Mouse (Mus musculus): ENCODE results near the gene Bach2. TPM values are rescaled to one million over a fixed set of nuclear protein-coding genes. Genes with fewer than 3 reads are reported as not detected.

Bach2 gene
- total RNA-seq, 2 experiments from 2014 or later = 0.99 to 3.6 TPM

- no peak for ATAC-seq (ENCODE audit: poor library complexity, severe bottlenecking)
These were observed 179.3 kb downstream of the Bach2 start for GRCm38 (mm10) chr4:32417939-32418338.

- ATAC-seq (ENCODE audit: poor library complexity, severe bottlenecking) = no peak
These were observed 183.0 kb downstream of the Bach2 start for GRCm38 (mm10) chr4:32421570-32421969.

GRCm38 (mm10) chr4:32422427-32422826, 183.8 kb downstream of the Bach2 start:
- ATAC-seq (ENCODE audit: poor library complexity, severe bottlenecking) = no peak

DNA sequence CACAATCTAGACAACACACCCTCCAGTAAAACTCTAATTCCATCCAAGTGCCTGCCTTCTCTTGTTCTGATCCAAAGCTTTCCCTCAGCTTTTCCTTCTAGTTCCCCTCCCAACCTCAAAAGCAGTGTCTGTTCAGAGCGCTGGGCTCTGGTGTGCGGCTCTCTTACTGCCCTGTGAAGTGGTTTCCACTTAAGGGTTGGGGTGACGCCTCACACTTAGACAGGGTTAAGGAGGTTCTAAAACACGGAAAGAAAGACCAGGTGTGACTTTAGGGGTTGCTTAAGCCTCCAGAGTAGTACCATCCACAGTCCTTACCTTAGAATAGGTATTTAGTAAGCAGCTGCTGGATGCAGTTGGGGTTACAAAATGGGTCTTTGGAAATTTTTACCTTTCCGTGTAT, 185.1 kb downstream of the Bach2 start:
- no peak for ATAC-seq (ENCODE audit: poor library complexity, severe bottlenecking)

GRCm38 (mm10) chr4:32424434-32424833, 185.8 kb downstream of the Bach2 start:
- no peak for ATAC-seq (ENCODE audit: poor library complexity, severe bottlenecking)

DNA sequence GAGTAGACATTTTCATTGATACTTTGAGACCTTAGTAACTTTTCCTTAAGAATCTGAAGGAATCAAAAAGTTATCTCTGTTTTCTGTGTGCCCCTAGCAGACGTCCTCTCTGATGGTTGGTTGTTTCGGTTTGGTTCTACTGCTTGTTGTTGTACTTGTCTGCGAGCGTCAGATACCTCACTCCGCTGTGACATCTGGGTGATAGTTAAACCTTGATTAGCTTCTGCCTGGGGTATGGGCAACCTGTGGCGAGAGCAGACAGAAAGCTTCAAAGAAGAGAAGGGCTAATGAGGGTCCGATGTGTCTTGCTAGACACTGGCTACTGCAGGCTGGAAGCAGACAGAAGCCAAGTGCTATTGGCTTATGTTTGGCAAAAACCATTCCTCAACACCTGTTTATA, 186.5 kb downstream of the Bach2 start:
- no peak for ATAC-seq (ENCODE audit: poor library complexity, severe bottlenecking)

DNA sequence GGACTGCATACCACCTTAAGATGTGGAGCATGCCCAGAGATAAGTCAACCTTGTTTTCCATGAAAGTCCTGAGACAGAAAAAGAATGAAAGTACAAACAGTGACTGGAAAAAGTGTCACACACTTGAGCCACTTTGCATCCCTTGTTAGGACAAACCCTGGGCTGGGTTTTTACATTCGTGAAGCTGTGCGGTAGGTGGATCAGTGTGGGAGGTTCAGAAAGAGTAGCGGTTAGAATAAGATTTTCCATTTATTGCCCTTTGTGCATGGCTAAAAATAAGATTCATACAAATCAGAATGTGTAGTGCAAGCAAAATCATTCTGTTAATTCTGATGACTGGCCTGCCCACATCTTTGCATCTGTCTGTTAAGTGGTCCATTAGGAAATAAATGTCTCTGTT, 187.0 kb downstream of the Bach2 start:
- ATAC-seq (ENCODE audit: poor library complexity, severe bottlenecking) = no peak

DNA sequence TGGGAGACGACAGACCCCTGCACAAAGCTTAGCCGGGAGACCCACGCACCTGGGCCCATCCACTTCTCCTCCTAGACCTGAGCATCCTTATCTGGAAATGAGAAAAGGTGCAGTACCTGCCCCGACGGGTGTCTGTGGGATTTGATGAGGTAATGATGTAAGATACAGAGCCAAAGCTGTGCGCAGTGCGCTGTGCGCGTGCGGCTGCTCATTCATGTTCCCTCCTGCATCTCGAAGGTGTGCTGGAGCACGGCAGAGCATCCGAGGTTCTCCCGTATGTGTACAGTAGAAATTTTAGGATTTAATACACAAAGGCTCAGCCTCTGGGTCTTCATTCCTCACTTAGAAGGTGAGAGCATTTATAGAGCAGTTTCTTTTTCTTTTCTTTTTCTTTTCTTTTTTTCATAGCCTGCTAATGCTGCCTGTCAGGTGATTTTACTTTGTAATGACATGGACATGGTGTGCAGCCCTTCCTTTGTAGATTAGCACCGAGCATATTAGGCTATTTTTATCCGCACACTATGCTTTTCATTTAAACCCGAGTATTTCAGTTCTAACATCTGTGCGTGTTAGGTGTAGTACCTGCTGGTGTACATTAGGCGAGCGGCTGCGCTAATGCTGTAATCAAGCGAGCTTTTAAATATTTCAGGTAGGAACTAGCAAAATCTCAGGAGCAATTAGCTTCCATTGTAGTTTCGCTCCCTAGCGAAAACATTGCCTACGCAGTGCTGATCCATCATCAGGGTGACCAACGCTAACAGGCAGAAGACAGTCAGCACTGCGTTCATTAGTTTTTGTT, 188.4 kb downstream of the Bach2 start:
- ATAC-seq (ENCODE audit: poor library complexity, severe bottlenecking) = no peak

DNA sequence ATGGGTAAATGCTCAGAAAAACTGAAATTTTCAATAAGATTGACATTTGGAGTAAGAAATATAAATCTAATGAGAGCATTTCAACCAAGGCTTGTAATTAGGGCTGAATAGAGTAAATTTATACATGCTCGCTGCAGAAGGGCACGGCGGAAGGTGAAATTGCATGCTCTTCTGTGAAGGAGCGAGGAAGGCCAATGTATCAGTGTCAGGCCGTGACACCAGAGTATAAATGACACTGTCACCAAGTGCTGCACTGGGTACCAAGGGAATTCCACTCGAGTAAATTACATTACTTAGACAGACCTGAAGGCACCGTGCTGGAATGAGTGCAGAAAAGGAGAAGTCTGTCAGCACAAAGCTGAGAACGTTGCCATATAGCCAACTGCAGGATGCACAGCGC, 190.1 kb downstream of the Bach2 start:
- ATAC-seq (ENCODE audit: poor library complexity, severe bottlenecking) = no peak

DNA sequence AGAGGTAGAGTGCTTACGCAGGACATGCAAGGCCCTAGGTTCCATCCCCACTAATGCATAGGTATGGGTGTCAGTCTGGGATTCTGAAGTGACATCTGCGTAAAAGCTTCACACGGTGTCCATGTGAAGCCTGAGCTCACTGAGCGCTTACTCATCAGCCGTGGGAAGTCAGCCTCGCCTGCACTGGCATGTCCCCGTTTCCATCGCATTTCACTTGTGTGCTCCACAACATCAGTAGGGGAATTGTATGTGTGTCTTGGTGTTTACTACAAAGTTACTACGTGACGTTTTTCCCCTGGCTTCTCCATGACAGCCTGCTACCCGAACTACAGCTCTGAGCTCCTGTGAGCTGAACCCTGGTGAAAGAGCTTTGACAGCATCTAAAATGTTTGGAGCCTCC, 191.5 kb downstream of the Bach2 start:
- ATAC-seq (ENCODE audit: poor library complexity, severe bottlenecking) = no peak

- no peak for ATAC-seq (ENCODE audit: poor library complexity, severe bottlenecking)
These were observed 192.4 kb downstream of the Bach2 start for GRCm38 (mm10) chr4:32430981-32431380.

GRCm38 (mm10) chr4:32432271-32432781, 193.7 kb downstream of the Bach2 start:
- no peak for ATAC-seq (ENCODE audit: poor library complexity, severe bottlenecking)

DNA sequence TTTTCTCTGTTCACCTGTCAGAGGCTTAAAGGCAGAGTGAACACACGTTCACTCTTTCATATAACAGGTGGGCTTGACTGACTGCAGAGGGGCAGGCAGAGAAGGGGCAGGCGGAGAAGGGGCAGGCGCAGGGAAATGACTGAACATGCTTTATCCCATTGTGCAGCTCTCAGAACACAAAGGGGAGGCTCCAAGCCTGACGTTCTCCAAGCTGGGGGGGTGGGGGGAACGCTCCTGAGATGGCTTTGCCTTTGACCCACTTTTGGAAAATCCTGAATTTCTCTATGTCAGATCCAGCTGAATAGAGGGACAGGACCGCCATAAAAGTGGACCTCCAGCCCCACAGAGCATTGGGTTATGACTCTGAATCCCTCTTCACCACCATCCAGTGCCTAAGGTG, 194.3 kb downstream of the Bach2 start:
- ATAC-seq (ENCODE audit: poor library complexity, severe bottlenecking) = no peak

- no peak for ATAC-seq (ENCODE audit: poor library complexity, severe bottlenecking)
These were observed 196.0 kb downstream of the Bach2 start for GRCm38 (mm10) chr4:32434612-32435011.

GRCm38 (mm10) chr4:32439974-32440739, 201.6 kb downstream of the Bach2 start:
- no peak for ATAC-seq (ENCODE audit: poor library complexity, severe bottlenecking)

GRCm38 (mm10) chr4:32440740-32441072, 202.1 kb downstream of the Bach2 start:
- no peak for ATAC-seq (ENCODE audit: poor library complexity, severe bottlenecking)

DNA sequence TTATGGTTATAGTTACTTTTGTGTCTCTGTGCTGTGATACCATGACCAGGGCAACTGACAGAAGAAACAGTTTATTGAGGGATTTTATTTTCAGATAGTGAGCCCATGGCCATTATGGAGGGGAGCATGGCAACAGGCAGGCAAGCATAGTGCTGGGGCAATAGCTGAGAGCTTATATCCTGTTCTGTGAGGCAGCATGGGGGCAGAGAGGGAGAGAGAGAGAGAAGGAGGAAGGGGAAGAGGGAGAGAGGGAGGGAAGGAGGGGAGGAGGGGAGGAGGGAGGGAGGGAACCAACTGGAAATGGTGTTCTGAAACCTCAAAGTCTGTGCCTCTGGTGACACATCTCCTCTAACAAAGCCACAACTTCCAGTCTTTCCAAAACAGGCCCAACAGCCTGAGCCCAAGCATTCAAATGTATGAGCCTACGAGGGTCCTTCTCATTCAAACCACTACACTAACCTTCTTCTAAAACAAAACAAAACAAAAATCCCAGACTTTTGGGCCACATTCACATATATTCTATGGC, 206.1 kb downstream of the Bach2 start:
- ATAC-seq (ENCODE audit: poor library complexity, severe bottlenecking) = no peak

DNA sequence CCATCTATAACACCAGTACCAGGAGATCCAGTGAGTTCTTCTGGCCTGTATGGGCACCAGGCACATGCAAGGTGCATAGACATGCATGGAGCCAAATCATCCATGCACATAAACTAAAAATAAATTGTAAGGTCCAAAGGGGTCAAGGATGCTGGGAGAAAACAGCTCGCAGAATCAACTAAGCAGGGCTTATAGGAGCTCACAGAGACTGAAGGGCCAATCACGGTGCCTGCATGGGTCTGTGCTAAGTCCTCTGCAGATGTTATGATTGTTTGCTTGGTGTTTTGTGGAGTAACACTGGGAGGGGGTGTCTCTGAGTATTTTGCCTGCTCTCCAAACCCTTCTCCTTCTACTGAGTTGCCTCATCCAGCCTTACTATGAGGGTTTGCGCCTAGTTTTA, 209.2 kb downstream of the Bach2 start:
- no peak for ATAC-seq (ENCODE audit: poor library complexity, severe bottlenecking)

DNA sequence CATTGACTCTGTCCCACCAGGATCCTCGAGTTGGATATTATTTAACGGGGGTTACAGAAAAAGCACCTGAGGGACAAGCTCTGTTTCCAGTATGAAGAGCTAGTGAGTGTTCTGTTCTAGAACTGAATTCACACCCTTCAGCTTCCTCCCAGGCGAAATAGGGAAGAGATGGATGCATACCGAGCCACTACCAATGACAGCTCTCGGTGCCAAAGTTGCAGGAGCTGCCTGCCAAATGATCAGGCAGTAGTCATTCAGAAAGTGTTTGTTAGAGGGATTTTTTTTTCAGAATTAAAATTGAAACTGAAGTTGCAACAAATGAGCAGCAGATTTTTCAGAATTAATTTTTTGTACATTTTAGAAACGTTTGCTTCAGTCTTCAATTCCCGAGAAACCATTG, 223.4 kb downstream of the Bach2 start:
- no peak for ATAC-seq (ENCODE audit: poor library complexity, severe bottlenecking)

GRCm38 (mm10) chr4:32463065-32463464, 224.5 kb downstream of the Bach2 start:
- no peak for ATAC-seq (ENCODE audit: poor library complexity, severe bottlenecking)

GRCm38 (mm10) chr4:32464540-32464939, 225.9 kb downstream of the Bach2 start:
- ATAC-seq (ENCODE audit: poor library complexity, severe bottlenecking) = no peak

GRCm38 (mm10) chr4:32466031-32466430, 227.4 kb downstream of the Bach2 start:
- no peak for ATAC-seq (ENCODE audit: poor library complexity, severe bottlenecking)

Measured in megakaryocyte, adult 5-6 weeks (primary cell).